ENCODE assay signal across 2 mouse cellular contexts in the genomic region with DNA sequence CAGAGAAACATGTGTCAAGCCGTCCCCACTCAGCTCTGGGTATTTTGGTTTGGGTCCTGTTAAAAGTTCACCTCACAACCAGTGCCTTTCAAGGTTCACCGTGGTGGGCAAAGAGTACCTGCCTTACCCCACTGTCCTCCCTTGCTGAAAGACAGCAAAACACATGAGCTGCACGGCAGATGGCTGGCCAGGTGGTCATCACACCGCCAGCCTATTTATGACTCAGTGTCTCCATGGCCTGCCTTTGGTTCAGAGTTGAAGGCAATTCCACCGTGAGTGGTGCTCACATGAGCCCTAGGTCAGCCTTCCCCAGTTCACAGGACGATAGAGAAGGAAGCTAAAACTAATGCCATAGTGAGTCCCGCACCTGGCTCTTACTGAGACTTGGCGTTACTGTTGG.
TF ChIP-seq lines count a peak whose summit lies in the region.

No protein-coding gene starts in this region.

TF ChIP-seq in CH12.LX, 34 proteins besides CTCF, POLR2A, EP300 and RAD21 (continued from another document):
- TF ChIP-seq USF1 (IDR thresholded peaks at IDR 0.05; ENCODE audit: low read depth, low read length) (no peak), RCOR1 (conservative IDR thresholded peaks at IDR 0.05; ENCODE audit: low read depth, low read length) (no peak), USF2 (conservative IDR thresholded peaks at IDR 0.05; ENCODE audit: low read depth, low read length) (no peak), BHLHE40 (IDR thresholded peaks at IDR 0.05; ENCODE audit: low read depth, low read length) (peak; percentile 24; the same call in 1 of the 2 replicates)

TF ChIP-seq in ES-E14, 5 proteins besides CTCF, POLR2A, EP300 and RAD21 (continued from another document):
- TF ChIP-seq CHD2 (IDR thresholded peaks at IDR 0.05; ENCODE audit: low read depth, low read length) (no peak), ZNF384 (IDR thresholded peaks at IDR 0.05; ENCODE audit: low read depth, low read length) (no peak), MAFK (IDR thresholded peaks at IDR 0.05; ENCODE audit: insufficient read depth, low read depth, low read length) (no peak), ZC3H11A (IDR thresholded peaks at IDR 0.05; ENCODE audit: borderline replicate concordance, low read depth, low read length) (no peak)
